Mouse (Mus musculus): ENCODE results near the gene Gdf9. TPM values are rescaled to one million over a fixed set of nuclear protein-coding genes. Genes with fewer than 3 reads are reported as not detected.

The Gdf9 gene
- polyA plus RNA-seq (2017; shearing (Covaris generic)): 0.61 TPM

GRCm38 (mm10) chr11:53430670-53431346, at the start of gene Gdf9, which contains the start of gene Uqcrq:
Gene Gdf9 (plus strand): TSS chr11:53431023.
Gene Uqcrq (minus strand): TSS chr11:53430831.

GRCm38 (mm10) chr11:53423036-53423435, 7.8 kb upstream of the Gdf9 start, which contains the start of gene Leap2:
Gene Leap2 (minus strand): TSS chr11:53423170.

DNA sequence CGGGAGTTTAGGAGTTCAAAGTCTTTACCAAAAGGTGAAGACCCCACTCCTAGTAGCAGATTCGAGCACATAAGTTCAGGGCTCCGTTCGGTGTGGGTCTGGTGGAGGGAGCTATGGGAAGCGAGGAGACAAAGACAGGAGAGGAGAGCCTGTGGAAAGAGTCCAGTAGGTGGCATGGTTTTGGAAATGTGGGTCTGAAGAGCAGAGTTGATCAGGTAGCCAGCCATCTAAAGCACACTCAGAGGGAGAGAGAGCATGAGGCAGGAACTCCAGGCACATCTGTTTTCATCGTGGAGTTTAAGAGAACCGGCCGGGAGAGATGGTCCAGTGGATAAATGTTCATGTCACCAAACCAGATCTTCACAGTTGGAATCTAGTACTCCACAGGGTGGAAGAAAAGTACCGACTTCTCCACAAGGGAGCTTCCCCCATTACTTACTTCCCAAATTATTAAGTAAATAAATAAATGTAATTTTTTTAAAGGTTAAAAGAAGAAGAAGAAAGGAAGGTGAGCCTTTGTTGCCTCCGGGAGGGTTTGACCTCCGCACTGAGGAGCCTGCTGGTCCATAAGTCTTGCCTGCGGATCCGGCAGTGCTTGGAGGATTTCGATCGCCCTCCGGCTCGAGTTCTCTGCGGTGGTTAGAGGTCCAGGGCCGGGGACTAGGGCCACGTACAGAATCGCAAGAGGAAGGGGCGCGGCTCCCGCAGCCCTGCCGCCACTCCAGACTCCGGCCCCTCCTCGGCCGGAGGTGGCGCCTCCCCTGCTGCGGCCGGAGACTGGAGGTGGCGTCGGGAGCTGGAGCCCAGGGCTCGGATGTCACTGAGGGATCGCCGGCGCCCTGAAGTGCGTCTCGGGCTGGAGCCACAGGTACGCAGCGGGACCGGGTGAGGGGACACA, 25.9 kb downstream of the Gdf9 start, which contains the start of the genes Gm10447 and Shroom1:
Gene Gm10447 (minus strand): TSS at position 637 of the 898 bp plus-strand sequence.
Gene Shroom1 (plus strand): TSS at position 732 of the 898 bp plus-strand sequence.

GRCm38 (mm10) chr11:53469968-53470695, 39.3 kb downstream of the Gdf9 start, which contains the start of gene Gm9837:
Gene Gm9837 (minus strand): TSS chr11:53470479.

DNA sequence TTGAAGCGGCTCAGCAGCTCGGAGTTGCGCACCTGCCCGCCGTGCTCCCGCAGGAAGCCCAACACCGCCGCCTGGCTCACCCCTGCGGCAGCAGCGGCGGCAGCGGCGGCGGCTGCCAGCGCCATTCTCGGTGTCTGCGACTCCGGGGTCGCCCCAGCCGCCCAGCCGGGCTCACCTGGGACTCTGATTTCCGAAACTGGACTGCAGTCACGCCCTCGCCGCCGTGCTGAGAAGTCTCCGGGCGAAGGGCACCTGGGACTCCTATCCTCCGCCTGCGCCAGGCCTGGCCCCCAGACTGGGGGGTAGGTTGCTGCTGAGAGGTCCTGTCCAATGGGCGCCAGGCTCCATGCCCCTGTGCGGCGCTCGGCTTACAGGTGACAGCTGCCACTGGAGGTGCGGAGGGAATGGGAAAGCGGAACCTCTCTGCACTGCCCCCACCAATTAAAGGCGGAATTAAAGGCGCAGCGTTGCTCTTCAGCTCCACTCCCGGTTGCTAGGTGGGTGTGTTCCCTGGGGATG, 49.0 kb downstream of the Gdf9 start, which contains the start of the genes Gm9945 and Sowaha:
Gene Gm9945 (plus strand): TSS at position 384 of the 519 bp plus-strand sequence.
Gene Sowaha (minus strand): TSS at position 492 of the 519 bp plus-strand sequence.

Other genes with a start within 250 kb of the Gdf9 start
- gene Hspa4, start 130.6 kb upstream of the Gdf9 start, polyA plus RNA-seq (2017; shearing (Covaris generic)): 21.3 TPM
- gene Zcchc10, start 106.3 kb upstream of the Gdf9 start, polyA plus RNA-seq (2017; shearing (Covaris generic)): 35.6 TPM
- gene Aff4, start 80.2 kb upstream of the Gdf9 start, polyA plus RNA-seq (2017; shearing (Covaris generic)): 11.8 TPM
- gene Leap2, start 7.9 kb upstream of the Gdf9 start, polyA plus RNA-seq (2017; shearing (Covaris generic)): not detected
- 367 TPM for gene Uqcrq, start 192 bp upstream of the Gdf9 start, polyA plus RNA-seq (2017; shearing (Covaris generic))
- not detected for gene Gm10447, start 26.1 kb downstream of the Gdf9 start, polyA plus RNA-seq (2017; shearing (Covaris generic))
- not detected for gene Shroom1, start 26.2 kb downstream of the Gdf9 start, polyA plus RNA-seq (2017; shearing (Covaris generic))
- not detected for gene Gm9837, start 39.5 kb downstream of the Gdf9 start, polyA plus RNA-seq (2017; shearing (Covaris generic))
- not detected for gene Gm9945, start 49.1 kb downstream of the Gdf9 start, polyA plus RNA-seq (2017; shearing (Covaris generic))
- gene Sowaha, start 49.3 kb downstream of the Gdf9 start, polyA plus RNA-seq (2017; shearing (Covaris generic)): not detected
- 0.62 TPM for gene Sept8, start 88.2 kb downstream of the Gdf9 start, polyA plus RNA-seq (2017; shearing (Covaris generic))
- 10.8 TPM for gene Kif3a, start 136.4 kb downstream of the Gdf9 start, polyA plus RNA-seq (2017; shearing (Covaris generic))
- gene Il4, start 187.6 kb downstream of the Gdf9 start, polyA plus RNA-seq (2017; shearing (Covaris generic)): 7.0 TPM
- not detected for gene Il13, start 203.7 kb downstream of the Gdf9 start, polyA plus RNA-seq (2017; shearing (Covaris generic))

Data from CD4-positive, CD25-positive, alpha-beta regulatory T cell, adult 9 weeks (primary cell).